Mouse (Mus musculus): ENCODE data around the gene Krtap19-5. TPM values are rescaled to one million over a fixed set of nuclear protein-coding genes. Genes with fewer than 3 reads are reported as not detected.

Gene Krtap19-5
- total RNA-seq (2021) = not detected

- intact Hi-C loops (cut with DNase I) = no loop called here
- DNase-seq = no peak
These were observed at the start of gene Krtap19-5 for GRCm38 (mm10) chr16:88896357-88896756. TSS of gene Krtap19-5 (minus strand) at chr16:88896457.

- peak; percentile 20 for DNase-seq
- intact Hi-C loops (cut with DNase I) = no loop called here
These were observed 44.8 kb upstream of the Krtap19-5 start for GRCm38 (mm10) chr16:88941106-88941505.

GRCm38 (mm10) chr16:88938252-88938651, 42.0 kb upstream of the Krtap19-5 start:
- peak; percentile 6 for DNase-seq
- intact Hi-C loops (cut with DNase I) = no loop called here

GRCm38 (mm10) chr16:88932165-88932564, 35.9 kb upstream of the Krtap19-5 start, which contains the start of gene Krtap19-9b:
TSS of gene Krtap19-9b (minus strand) at chr16:88932265.
- DNase-seq = no peak
- intact Hi-C loops (cut with DNase I) = no loop called here

- intact Hi-C loops (cut with DNase I) = loop anchor here (10.0 kb wide), 1 partner anchor 868 kb away; no protein-coding TSS in a partner anchor
These were observed 9.4 kb downstream of the Krtap19-5 start for GRCm38 (mm10) chr16:88886870-88887269.

GRCm38 (mm10) chr16:88884989-88885388, 11.3 kb downstream of the Krtap19-5 start, which contains the start of gene Krtap19-4:
TSS of gene Krtap19-4 (minus strand) at chr16:88885089.
- no peak for DNase-seq
- intact Hi-C loops (cut with DNase I) = loop anchor here (10.0 kb wide), 1 partner anchor 870 kb away; no protein-coding TSS in a partner anchor

More at GRCm38 (mm10) chr16:88886870-88887269, 9.4 kb downstream of the Krtap19-5 start:
- no peak for DNase-seq

GRCm38 (mm10) chr16:88877938-88878337, 18.3 kb downstream of the Krtap19-5 start, which contains the start of gene Krtap19-3:
TSS of gene Krtap19-3 (minus strand) at chr16:88878038.
- DNase-seq = no peak

GRCm38 (mm10) chr16:88874169-88874568, 22.1 kb downstream of the Krtap19-5 start, which contains the start of gene Krtap19-2:
TSS of gene Krtap19-2 (minus strand) at chr16:88874269.
- intact Hi-C loops (cut with DNase I) = no loop called here
- DNase-seq = no peak

More at GRCm38 (mm10) chr16:88877938-88878337, 18.3 kb downstream of the Krtap19-5 start, which contains the start of gene Krtap19-3:
- intact Hi-C loops (cut with DNase I) = no loop called here

- DNase-seq = no peak
- intact Hi-C loops (cut with DNase I) = no loop called here
These were observed 26.9 kb downstream of the Krtap19-5 start, which contains the start of gene Krtap19-1 for GRCm38 (mm10) chr16:88869311-88869710. TSS of gene Krtap19-1 (minus strand) at chr16:88869411.

- intact Hi-C loops (cut with DNase I) = no loop called here
- DNase-seq = no peak
These were observed 31.3 kb downstream of the Krtap19-5 start for GRCm38 (mm10) chr16:88864887-88865407.

- peak; percentile 27 for DNase-seq
- intact Hi-C loops (cut with DNase I) = no loop called here
These were observed 44.8 kb downstream of the Krtap19-5 start for GRCm38 (mm10) chr16:88851450-88851849.

- intact Hi-C loops (cut with DNase I) = no loop called here
- no peak for DNase-seq
These were observed 47.7 kb downstream of the Krtap19-5 start for GRCm38 (mm10) chr16:88848558-88848957.

GRCm38 (mm10) chr16:88847363-88847762, 48.9 kb downstream of the Krtap19-5 start:
- intact Hi-C loops (cut with DNase I) = no loop called here
- DNase-seq = no peak

Other genes starting within 250 kb of the Krtap19-5 start
- not detected for gene Krtap26-1, start 248.7 kb downstream of the Krtap19-5 start, total RNA-seq (2021)
- gene Krtap27-1, start 224.8 kb downstream of the Krtap19-5 start, total RNA-seq (2021) = not detected
- gene 2310061N02Rik, start 188.5 kb downstream of the Krtap19-5 start, total RNA-seq (2021) = not detected
- gene Krtap13-1, start 167.6 kb downstream of the Krtap19-5 start, total RNA-seq (2021) = not detected
- not detected for gene Krtap13, start 144.8 kb downstream of the Krtap19-5 start, total RNA-seq (2021)
- not detected for gene 2310034C09Rik, start 137.6 kb downstream of the Krtap19-5 start, total RNA-seq (2021)
- not detected for gene 2310057N15Rik, start 122.3 kb downstream of the Krtap19-5 start, total RNA-seq (2021)
- not detected for gene Gm5965, start 118.6 kb downstream of the Krtap19-5 start, total RNA-seq (2021)
- not detected for gene Gm20741, start 84.2 kb downstream of the Krtap19-5 start, total RNA-seq (2021)
- gene Krtap15, start 76.2 kb downstream of the Krtap19-5 start, total RNA-seq (2021) = not detected
- not detected for gene Krtap14, start 70.3 kb downstream of the Krtap19-5 start, total RNA-seq (2021)
- gene Krtap19-1, start 27.0 kb downstream of the Krtap19-5 start, total RNA-seq (2021) = not detected
- not detected for gene Krtap19-2, start 22.2 kb downstream of the Krtap19-5 start, total RNA-seq (2021)
- gene Krtap19-3, start 18.4 kb downstream of the Krtap19-5 start, total RNA-seq (2021) = not detected
- not detected for gene Krtap19-4, start 11.4 kb downstream of the Krtap19-5 start, total RNA-seq (2021)
- not detected for gene Krtap19-9b, start 35.8 kb upstream of the Krtap19-5 start, total RNA-seq (2021)
- not detected for gene Krtap16-3, start 66.4 kb upstream of the Krtap19-5 start, total RNA-seq (2021)
- gene Krtap22-2, start 114.3 kb upstream of the Krtap19-5 start, total RNA-seq (2021) = not detected
- not detected for gene Gm10229, start 118.8 kb upstream of the Krtap19-5 start, total RNA-seq (2021)
- not detected for gene Krtap6-1, start 135.2 kb upstream of the Krtap19-5 start, total RNA-seq (2021)
- gene Gm10228, start 145.0 kb upstream of the Krtap19-5 start, total RNA-seq (2021) = not detected
- gene Krtap6-5, start 151.4 kb upstream of the Krtap19-5 start, total RNA-seq (2021) = not detected
- not detected for gene 1110025L11Rik, start 167.5 kb upstream of the Krtap19-5 start, total RNA-seq (2021)
- not detected for gene Krtap6-3, start 187.6 kb upstream of the Krtap19-5 start, total RNA-seq (2021)
- gene Gm6358, start 244.4 kb upstream of the Krtap19-5 start, total RNA-seq (2021) = not detected